Mouse (Mus musculus): ENCODE measurements around the gene Lsm6.

DNA sequence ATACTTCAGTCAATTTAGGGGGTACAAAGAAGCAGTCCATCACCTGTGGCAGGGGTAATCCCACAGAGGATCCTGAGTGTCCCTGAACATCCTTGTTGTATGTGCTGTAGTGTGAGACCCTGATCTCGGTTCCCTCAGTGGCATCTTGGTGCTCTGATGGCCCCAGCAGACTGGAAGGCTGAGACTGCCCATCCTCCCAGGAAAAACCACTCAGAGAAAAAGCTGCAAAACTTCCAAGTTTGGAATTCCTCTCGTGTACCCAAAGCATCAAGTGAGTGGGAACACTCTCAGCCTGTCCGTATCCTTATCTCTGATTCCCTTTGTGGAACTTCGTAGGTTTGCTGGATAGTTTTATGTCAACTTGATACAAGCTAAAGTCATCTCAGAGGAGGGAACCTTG is 31.3 kb upstream of the Lsm6 start:
- TF ChIP-seq EP300 (IDR thresholded peaks at IDR 0.05): no peak
- TF ChIP-seq CTCF (IDR thresholded peaks at IDR 0.05): no peak
